Mouse (Mus musculus) brain, adult 2 months (tissue): Measurements from ENCODE around the gene Olfr1234.

Experiments used
- DNase-seq: peaks from one replicate; pipeline ENCODE4 v3.0.0; 2011; ENCODE audit warnings: low read depth, low spot score

Gene Olfr1234

DNA sequence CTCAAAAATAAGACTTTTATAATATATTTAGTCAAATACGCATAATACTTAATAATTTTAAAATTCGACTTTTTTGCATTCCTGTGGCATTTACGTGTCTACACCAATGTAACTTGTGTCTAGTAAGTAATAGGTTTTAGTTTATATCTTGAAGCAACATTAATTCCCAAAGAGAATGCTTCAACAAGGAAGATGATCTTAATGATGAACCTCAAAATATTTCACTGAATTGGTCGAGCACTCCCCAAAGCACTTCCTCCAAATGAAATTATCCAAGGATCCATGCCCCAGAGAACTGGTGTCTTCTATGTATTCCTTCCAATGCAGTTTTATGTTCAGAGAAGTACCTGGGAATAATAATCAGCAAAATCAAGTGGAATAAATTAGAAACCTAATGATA is at the start of gene Olfr1234:
Gene Olfr1234, minus strand, starts transcription at position 101 of the 400 bp plus-strand sequence.
- no peak for DNase-seq

GRCm38 (mm10) chr2:89409576-89409975 is 44.9 kb upstream of the Olfr1234 start, which contains the start of gene Olfr1238:
Olfr1238 (minus strand) TSS chr2:89409676.
- DNase-seq: no peak

GRCm38 (mm10) chr2:89400882-89401281 is 36.2 kb upstream of the Olfr1234 start:
- DNase-seq: no peak

DNA sequence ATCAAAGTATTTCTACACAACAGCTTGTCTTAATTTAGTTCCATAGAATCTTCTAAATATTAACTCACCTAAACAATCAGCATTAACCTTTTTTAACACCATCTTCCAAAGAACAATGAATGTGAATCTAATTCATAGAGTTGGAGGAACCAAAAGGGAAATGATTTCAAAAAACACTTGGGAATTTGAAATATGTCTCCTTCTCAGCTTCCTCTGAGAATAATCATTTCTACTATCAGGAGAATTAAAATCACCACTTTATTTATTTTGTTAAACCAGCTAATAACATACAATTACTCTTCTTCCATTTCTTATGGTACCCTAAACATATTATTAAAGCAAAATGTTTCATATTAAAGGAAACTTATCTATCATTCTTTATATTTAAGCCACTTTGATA is 22.4 kb downstream of the Olfr1234 start, which contains the start of gene Olfr1233:
Gene Olfr1233, minus strand, starts transcription at position 101 of the 400 bp plus-strand sequence.
- no peak for DNase-seq

DNA sequence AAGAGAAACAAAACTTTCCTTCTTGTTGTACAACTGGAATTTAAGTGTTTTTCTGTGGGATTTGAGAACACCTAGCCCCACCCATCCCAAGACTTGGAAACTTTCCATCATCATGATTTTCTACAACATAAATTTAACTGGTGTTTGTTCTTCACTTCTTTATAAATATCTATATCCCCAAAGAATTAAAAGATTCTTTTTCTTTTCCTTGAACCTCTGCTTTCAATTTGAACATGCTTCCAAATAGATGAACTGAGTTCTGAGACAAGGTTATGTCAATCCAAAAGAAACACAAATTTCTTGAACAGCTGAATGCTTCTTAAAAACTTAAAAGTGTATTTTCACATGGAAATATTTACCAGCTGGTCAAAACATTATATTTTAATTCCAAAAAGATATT is 35.1 kb downstream of the Olfr1234 start, which contains the start of gene Olfr1232:
Gene Olfr1232, minus strand, starts transcription at position 101 of the 400 bp plus-strand sequence.
- DNase-seq: no peak
